Mouse (Mus musculus): ENCODE data around the gene Ndufv1.

DNA sequence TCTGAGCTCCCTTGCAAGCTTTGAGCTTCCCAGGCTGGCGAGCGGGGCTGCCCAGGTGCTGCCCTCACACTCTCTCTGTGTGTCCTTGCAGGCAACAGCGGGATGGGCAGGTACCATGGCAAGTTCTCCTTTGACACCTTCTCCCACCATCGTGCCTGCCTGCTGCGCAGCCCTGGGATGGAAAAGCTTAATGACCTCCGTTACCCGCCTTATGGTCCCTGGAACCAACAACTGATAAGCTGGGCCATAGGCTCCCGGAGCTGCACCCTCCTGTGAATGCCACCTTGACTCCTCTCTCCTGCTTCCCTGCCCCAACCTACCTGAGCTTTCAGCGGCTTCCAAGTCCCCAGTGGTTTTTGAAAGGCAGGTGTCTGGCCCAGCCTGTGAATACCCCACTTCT, 31.7 kb downstream of the Ndufv1 start:
- no peak for TF ChIP-seq CTCF (IDR thresholded peaks at IDR 0.05; ENCODE audit: borderline replicate concordance, control insufficient read depth, extremely low read depth, insufficient read depth, low read length, poor library complexity)
- TF ChIP-seq POLR2A (IDR thresholded peaks at IDR 0.05; ENCODE audit: control insufficient read depth, extremely low read depth, insufficient read depth, low read length, poor library complexity): no peak

Measured in thymus, adult 2 months (tissue).